Mouse (Mus musculus) left cerebral cortex, adult 11 months (tissue): ENCODE measurements at regions not wholly inside any gene's neighbourhood (a gene's known extent, or its start where the extent isn't known, plus 50 kb on each side); places are given as distances from the start of the nearest gene placed in this dataset.
"Not testable (repeated sequence)": the region's sequence is repeated elsewhere in the genome, so short reads cannot be mapped to it uniquely, and the experiment has no call there.

Experiments used
- DNase-seq: peaks from one replicate; pipeline ENCODE4 v3.0.0; 2022; ENCODE audit warnings: low spot score

DNA sequence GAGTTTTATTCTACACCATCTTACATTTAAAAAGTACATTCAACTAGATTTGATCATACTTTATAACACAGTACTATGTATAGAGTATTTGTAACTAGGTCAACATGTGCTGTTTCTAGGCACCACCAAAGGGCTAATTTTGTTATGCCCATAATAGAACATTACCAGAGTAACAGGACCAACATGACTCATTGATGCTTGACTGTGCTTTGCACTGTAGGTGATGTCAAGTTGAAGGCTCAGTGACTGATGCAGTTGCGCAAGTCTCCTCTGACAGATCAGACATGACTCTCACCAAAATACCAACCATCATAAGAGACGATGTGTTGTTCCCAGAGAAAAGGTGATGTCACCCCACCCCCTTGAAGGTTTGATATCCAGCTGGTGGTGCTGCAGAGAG, 108.5 kb downstream of the Mrpl39 start:
- no peak for DNase-seq

DNA sequence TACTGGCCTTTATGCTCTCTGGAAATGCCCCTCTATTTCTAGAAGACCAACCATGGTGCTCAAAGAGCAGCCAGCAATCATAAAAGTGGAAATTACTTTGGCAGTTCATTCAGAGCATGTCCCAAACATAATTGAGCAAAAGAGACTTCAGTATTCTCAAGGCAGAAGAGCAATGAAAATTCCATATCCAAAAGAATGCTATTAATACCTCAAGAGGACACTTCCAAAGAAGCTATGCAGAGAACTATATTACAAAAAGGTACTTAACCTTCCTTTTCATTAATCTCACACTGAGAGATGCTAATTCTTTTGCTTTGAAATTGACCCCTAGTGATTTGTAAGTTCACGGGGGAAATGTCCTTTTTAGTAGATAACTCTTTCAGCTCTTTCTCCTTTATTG, 105.7 kb downstream of the Mrpl39 start:
- DNase-seq, result no peak

DNA sequence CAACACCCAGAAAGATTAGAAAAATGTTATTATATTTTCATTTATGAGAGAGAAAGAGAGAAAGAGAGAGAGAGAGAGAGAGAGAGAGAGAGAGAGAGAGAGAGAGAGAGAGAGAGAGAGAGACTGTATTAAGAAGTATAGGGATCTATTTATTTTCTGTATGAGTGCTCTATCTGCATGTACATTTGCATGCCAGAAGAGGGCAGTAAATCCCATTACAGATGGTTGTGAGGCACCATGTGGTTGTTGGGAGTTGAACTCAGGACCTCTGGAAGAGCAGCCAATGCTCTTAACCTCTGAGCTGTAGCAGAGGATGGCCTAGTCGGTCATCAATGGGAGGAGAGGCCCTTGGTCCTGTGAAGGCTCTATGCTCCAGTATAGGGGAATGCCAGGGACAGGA, 91.1 kb downstream of the Mrpl39 start:
- not testable (repeated sequence) for DNase-seq

DNA sequence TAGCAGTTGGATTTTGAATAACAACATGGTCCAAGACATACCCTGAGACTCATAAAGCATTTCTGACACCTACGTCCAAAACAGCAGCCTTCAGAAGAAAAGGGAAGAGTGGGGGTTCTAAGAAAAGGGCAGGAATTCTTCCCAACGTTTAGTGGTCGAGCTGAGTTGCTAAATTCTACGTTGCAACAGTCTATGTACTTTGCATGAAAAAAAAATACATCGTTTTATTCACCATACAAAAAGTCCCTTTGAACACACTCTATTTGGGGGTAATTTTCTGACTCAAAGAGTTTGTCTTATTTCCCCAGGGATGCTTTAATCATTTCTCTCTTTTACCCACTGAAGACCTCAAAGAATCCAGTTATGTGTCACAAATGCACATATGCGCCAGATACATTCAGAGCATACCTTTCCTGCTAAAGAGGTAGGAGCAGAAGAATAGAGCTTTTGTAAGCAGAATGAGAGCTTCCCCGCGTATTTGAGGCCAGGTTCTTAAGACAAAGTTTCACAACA, 89.3 kb downstream of the Mrpl39 start:
- DNase-seq, result no peak

DNA sequence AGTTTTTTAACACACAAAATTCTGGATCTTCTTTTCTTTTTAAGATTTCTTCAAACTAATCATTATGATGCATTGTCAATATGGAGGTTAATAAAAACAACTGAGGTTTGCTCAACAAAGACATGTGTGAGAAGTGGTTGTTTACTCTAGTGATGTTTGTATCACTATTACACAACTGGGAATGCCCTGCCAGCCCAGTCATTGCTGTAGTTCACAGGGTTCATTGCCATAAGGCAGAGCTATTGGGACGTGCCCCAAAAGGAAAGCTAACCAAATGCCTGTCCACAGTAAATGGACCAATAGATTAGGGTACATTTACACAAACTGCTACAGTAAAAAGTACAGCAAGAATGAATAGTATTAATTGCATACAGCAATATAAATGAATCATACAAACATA, 84.9 kb downstream of the Mrpl39 start:
- no peak for DNase-seq

DNA sequence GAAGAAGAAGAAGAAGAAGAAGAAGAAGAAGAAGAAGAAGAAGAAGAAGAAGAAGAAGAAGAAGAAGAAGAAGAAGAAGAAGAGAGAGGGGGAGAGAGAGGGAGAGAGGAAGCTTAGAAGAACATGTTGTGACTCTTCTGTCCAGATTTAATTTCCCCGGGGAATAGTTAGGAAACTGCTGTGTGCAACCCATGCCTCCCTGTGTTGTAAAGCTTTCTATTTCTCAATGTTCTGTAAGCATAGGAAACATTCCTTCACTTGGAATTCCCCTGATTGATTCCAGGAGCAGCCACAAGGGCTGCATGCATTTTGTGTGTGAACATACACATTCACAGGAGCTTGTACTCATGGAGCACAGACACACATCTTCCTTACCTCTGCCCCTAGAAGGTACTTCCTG, 81.7 kb downstream of the Mrpl39 start:
- DNase-seq, result no peak

DNA sequence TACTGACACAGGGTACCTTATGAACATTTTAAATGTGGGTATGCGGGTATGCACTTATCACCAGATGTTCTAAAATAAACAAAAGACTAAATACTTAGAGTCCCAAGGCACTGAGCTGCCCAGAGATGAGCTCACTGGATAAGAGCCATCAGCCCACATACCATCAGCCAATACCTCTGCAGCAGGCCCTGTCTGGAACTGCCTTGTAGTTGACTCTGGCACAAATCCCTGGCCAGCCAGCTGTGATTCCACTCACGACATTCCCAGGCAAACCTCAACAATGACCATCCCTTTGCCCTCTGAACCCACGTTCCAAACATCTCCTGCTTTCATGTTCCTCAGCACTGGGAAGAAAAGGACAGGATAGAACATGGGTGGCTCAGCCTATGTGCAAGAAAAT, 73.7 kb downstream of the Mrpl39 start:
- DNase-seq, result no peak

DNA sequence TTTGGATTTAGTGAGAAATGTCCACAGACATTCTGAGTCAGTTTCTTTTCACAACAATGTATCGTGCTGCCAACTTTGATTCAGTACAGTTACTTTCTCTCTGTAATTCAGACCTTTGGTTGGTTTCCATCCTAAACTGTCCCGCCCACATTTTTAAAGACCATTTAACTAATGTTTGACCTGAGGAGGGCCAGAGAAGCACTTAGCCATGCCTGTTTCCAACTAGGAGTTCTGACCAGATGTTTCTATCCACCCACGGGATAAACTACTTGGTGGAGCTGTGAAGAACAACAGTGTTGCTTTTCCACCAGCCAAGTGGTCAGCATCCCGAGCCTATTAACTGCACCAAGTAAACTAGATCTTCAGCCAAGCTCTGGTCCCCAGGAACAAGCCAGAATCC, 72.0 kb downstream of the Mrpl39 start:
- no peak for DNase-seq
